Mouse (Mus musculus) left cerebral cortex, postnatal 25 days (tissue): ENCODE measurements at regions not wholly inside any gene's neighbourhood (a gene's known extent, or its start where the extent isn't known, plus 50 kb on each side); places are given as distances from the start of the nearest gene placed in this dataset.

Experiments used
- DNase-seq, 2 experiments: peaks; one replicate each; pipeline ENCODE4 v3.0.0; 2022; ENCODE audit warnings: low spot score in 2 of 2, mixed read lengths in 1 of 2
- intact Hi-C: fragments of 180-260 bp; cut with DNase I; formaldehyde crosslinking; loops from one replicate; pipeline ENCODE4 v1.15.1; 2025

- DNase-seq: no peak
- intact Hi-C loops: no loop called here
Observed at GRCm38 (mm10) chr6:78599751-78600150, 131.1 kb upstream of the Reg3g start.

- no peak for DNase-seq
- intact Hi-C loops: no loop called here
Observed at GRCm38 (mm10) chr6:78570000-78570597, 101.4 kb upstream of the Reg3g start.

- intact Hi-C loops: no loop called here
- no peak for DNase-seq
Observed at GRCm38 (mm10) chr6:78553008-78553698, 84.5 kb upstream of the Reg3g start.

GRCm38 (mm10) chr6:78552353-78552698, 83.7 kb upstream of the Reg3g start:
- intact Hi-C loops: no loop called here
- DNase-seq: peak in 1 of 2 experiments; percentile 5

GRCm38 (mm10) chr6:78551666-78552352, 83.1 kb upstream of the Reg3g start:
- peak in 1 of 2 experiments; percentile 2 for DNase-seq
- intact Hi-C loops: no loop called here

GRCm38 (mm10) chr6:78548476-78548875, 79.8 kb upstream of the Reg3g start:
- no peak for DNase-seq
- intact Hi-C loops: no loop called here

- no peak for DNase-seq
- intact Hi-C loops: no loop called here
Observed at GRCm38 (mm10) chr6:78547721-78548120, 79.0 kb upstream of the Reg3g start.

- peak; percentile 79 to 86 for DNase-seq
- intact Hi-C loops: no loop called here
Observed at GRCm38 (mm10) chr6:78544238-78544637, 75.6 kb upstream of the Reg3g start.

- intact Hi-C loops: no loop called here
- DNase-seq: no peak
Observed at GRCm38 (mm10) chr6:78537476-78537875, 68.8 kb upstream of the Reg3g start.

- DNase-seq: no peak
- intact Hi-C loops: no loop called here
Observed at GRCm38 (mm10) chr6:78526986-78527762, 58.5 kb upstream of the Reg3g start.
